Mouse (Mus musculus): Measurements from ENCODE around the gene Gm20388.

- TF ChIP-seq POLR2A (IDR thresholded peaks at IDR 0.05; ENCODE audit: borderline replicate concordance, extremely low read depth, insufficient read depth, insufficient read length, poor library complexity, severe bottlenecking) (no peak), CTCF (IDR thresholded peaks at IDR 0.05; ENCODE audit: borderline replicate concordance, extremely low read depth, insufficient read depth, insufficient read length) (no peak)
These were observed 3387.7 kb downstream of the Gm20388 start for GRCm38 (mm10) chr8:123298301-123298700.

Data from brain, embryonic 14.5 days (tissue).